Mouse (Mus musculus): ENCODE data around the gene Cirbp. TPM values are rescaled to one million over a fixed set of nuclear protein-coding genes. Genes with fewer than 3 reads are reported as not detected.
A peak's percentile ranks its signal among the peaks of the same experiment; 100 is the strongest.

Gene Cirbp
- total RNA-seq, 2 experiments from 2014 or later: 31.7 to 43.1 TPM

DNA sequence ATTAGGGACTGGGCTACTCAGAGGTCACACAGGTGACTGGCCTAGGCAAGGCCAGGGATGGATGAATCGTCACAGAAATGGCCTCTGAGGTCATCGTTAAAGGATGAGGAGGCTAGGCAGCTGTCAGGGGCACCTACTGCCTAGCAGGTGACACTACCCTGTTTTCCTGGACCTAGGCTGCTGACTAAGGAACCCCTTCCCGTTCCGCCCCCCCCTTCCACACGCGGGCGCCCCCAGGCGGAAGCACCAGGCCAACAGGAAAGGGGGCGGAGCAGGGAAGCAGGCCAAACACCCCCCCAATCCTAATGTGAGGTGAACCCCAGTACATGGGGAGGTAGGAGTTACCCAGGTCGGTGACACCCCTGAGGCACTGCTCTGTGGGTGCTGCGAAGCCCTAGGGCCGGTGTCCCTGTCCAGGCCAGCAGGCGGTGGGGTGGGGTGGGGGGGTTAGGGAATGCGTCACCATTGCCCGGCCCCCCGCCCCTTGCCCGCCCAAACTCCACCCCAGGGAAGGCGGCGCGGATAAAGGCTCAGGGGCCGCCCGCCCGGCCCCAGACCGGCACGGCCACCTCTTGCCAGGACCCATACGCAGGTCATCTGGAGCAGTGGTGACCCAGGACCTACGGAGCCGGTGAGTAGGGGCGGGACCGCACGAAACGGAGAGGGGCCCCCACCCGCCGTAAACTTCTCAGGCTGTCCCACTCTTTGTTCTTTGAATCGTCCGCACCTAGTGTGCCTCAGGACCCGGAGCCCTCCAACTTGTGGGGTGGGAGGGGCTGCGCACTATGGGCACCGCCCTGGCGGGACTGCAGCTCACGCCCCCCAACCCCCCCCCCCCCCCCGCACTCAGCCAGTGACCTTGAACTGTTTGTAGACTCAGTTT, 17.8 kb upstream of the Cirbp start, which contains the start of gene Midn:
Gene Midn (plus strand): TSS at position 554 of the 883 bp plus-strand sequence.
- intact Hi-C loops (cut with DNase I): loop anchor here (10.0 kb wide), 1 partner anchor 293 kb away; the partner anchor contains the start of gene Ptbp1
- DNase-seq (ENCODE audit: low spot score): peak; percentile 85

DNA sequence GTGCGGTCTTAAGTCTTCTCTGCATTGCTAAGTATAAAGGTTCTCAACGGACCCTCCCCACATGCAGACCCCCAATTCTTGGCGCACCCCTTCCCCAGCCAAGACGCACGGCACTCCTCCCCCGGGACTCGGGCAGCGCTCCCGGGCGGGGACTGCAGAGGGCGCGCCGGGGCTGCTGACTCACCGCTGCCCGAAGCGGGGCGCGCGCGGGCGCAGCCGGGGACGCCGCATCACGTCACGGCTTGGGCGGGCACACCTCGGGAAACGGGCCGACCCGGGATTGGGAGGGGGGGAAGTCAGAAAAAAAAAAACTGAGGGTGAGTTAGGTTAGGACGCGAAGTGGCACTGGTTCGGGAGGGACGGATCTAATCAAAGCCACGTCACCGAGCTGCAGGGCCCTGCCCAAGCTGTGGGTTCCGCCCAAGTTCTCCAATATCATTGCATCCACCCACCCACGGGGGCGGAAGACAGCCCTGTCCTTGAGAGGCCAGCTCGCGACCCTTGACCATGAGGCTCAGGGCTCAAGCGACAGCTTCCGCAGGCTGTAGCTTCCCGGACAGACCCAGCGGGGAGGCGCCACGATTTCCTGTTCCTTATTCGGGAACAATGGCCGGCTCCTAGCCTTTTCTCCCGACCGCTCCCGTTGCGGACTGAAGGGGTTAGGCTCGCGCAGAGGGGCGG, 17.0 kb upstream of the Cirbp start:
- intact Hi-C loops (cut with DNase I): loop anchor here (10.0 kb wide), 1 partner anchor 294 kb away; the partner anchor contains the start of gene Ptbp1
- DNase-seq (ENCODE audit: low spot score): peak; percentile 92

DNA sequence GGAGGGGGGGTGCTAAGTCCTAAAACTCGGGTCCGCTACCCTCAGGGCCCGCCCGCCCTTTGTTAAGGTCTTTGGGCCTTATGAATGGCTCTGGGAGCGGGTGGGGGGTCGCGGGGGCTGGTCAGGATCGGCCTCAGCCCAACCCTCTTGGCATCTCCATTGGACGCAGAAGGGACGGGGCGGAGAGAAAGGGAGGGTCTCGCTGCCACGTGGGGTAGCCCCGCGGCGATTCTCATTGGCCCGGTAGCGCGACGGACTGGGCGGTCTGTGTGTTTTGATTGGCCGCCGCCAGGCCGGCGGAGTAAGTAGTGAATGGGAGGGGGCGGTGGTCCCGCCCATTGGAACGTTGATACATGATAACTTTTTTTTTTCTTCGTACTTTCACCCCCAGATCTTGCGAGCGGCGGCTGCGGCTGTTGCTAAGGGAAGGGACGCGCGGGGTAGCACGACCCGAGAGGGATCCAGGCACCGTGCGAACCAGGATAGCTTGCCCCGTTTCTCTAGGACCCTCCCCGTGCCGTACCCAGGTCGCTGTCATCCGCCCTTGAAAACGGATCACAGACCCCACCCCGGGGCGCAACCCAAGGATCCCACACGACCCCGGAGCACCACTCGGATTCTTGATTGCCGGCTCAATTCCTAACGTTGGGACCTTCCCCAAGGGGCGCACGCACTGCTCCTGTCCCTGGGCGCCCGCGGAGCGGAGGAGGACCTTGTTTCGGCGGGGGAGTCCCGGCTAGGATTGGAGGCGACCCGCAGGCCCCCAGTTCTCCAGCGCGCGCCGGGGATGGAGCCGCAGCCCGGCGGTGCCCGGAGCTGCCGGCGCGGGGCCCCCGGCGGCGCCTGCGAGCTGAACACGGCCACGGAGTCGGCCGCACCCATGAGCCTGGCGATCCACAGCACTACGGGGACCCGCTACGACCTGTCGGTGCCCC, 16.2 kb upstream of the Cirbp start:
- intact Hi-C loops (cut with DNase I): loop anchor here (10.0 kb wide), 1 partner anchor 295 kb away; the partner anchor contains the start of gene Ptbp1
- peak; percentile 97 for DNase-seq (ENCODE audit: low spot score)

DNA sequence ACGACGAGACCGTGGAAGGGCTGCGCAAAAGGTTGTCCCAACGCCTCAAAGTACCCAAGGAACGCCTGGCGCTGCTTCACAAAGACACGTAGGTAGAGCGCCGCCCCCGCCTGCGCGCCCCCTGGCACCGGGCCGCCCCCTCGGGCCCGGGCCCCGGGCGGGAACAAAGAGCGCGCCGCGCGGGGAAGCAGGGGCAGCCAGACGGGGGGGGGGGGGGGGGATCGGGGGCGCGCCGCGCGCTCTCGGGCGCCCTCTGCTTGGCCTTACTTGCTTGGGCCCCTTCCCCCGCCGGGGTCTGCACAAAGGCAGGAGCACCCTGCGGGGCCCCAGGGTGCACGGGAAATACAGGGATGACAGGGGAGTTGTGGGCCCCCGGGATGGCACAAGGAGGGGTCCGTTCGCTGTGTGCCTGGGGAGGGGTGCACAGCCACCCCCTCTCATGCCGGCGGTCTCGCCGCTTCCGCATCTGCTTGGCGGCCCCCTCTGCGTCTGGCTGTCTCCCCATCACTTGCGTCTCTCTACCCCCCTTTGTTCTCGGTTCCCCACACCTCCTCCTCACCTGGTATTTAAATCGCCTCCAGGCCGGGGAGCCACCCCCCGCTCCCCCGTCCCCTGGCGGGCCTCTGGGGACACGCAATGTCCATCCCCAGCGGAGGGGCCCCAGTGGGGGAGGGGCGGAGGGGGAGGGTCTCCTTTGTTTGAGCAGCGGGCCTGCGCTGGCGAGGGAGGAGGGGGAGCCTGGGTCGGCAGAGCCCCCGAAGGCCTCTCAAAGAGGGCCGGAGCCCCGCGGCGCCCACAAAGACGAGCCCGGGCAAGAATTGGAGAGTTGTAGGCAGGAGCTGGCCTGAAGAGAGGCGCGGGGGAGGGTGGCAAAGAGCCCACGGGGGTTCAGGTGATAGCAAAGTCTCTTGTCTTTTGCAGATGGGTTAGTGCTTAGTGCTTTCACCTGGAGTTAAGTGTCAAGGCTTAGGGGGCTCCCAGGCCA, 15.3 kb upstream of the Cirbp start:
- intact Hi-C loops (cut with DNase I): no loop called here
- peak; percentile 34 for DNase-seq (ENCODE audit: low spot score)

DNA sequence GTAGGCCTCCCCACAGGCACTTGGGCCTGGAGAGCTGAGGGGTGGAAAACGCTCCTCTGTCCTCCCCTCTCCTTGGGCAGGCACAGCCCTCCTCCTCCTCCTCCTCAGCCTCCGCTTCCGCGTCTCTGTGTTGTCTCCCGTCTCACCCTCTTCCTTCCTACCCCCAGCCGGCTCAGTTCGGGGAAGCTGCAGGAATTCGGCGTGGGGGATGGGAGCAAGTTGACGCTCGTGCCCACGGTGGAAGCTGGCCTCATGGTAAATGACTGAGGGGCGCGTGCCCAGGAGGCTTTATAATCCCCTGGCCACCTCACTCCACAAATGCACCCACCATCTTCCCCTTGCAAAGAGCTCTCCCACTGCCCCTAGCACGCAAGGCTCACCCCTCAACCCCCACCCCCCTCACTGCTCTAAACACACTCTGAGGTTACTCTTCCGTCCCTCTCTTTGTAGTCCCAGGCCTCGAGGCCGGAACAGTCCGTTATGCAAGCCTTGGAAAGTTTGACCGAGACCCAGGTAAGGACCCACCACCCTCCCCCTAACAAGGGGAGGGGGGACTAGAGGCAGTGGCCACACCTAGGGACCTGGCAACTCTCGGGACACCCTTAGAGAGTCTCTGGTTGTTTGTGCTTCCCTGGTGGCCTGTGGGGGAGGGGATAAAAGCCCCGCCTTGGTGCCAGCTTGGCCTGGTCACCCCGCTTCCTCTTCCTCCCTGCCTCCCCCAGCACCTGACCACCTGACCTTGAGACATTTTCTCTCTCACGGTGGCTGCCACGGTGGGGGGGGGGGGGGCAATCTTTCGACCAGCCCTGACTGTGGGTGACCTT, 14.4 kb upstream of the Cirbp start:
- intact Hi-C loops (cut with DNase I): no loop called here
- peak; percentile 63 for DNase-seq (ENCODE audit: low spot score)

DNA sequence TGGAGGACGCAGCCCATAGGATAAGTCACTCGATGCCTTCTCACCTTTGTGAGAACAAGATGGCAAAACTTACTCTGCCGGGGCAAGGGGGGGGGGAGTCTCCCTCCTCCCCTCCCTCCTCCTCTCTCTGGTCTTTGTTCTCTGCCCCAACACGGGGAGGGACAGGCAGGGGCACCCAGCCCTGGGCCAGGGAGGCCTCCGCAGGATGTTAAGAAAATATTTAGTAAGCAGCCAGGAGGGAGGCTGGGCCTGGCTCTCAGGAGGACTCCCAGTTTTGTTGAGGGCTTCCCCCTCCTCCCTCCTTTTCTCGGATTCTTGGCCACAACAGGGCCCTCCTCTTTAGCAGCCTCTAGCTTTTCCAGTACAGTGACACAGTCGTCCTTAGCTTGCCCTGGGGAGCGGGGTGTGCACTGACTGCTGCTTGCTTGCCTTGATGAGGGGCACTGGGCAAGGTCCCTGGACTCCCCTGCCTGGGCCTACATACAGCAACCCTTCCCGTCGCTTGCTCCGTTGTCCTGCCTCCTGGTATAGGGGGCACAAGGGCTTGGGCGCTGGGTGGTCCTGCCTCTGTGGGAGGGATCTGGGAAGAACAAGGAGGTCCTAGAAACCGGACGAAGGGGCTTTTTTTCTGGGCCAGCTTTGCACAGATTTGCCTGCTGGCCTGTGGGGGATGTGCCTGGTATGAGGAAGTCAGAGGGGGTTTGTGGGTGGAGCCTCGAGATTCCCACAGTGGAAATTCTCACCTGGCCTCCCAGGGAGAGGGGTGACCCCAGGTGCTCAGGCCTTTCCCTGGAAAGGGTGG, 13.5 kb upstream of the Cirbp start:
- intact Hi-C loops (cut with DNase I): no loop called here
- peak; percentile 63 for DNase-seq (ENCODE audit: low spot score)

DNA sequence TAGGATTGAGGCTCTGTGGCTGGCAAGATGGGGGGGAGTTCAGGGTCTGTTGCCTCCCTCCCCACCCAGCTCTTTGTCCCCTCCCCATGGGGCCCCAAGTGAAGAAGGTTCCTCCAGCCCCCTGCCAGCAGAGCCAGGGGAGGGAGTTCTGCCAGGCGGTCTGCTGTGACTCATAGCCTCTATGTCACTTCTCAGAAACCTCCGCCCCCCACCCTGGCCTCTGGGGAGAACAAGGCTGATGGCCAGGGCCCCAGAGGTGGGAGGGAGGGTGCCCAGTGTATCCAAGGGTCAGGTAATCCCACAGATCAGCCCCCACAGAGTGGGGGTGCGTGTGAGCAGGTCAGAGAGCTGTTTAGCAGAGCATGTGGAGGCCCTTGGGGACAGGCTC, 12.9 kb upstream of the Cirbp start:
- peak; percentile 38 for DNase-seq (ENCODE audit: low spot score)
- intact Hi-C loops (cut with DNase I): no loop called here

DNA sequence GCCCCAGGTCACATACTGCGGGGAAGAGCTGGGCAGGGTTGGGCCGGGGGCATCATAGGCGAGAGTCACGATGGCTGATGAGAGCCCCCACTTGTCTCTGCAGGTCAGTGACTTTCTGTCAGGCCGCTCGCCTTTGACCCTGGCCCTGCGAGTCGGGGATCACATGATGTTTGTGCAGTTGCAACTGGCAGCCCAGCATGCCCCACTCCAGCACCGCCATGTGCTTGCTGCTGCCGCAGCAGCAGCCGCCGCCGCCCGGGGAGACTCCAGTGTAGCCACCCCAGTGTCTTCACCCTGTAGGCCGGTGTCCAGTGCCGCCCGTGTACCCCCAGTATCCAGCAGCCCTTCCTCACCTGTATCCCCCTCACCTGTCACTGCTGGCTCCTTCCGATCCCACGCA, 12.1 kb upstream of the Cirbp start:
- intact Hi-C loops (cut with DNase I): no loop called here
- DNase-seq (ENCODE audit: low spot score): no peak

DNA sequence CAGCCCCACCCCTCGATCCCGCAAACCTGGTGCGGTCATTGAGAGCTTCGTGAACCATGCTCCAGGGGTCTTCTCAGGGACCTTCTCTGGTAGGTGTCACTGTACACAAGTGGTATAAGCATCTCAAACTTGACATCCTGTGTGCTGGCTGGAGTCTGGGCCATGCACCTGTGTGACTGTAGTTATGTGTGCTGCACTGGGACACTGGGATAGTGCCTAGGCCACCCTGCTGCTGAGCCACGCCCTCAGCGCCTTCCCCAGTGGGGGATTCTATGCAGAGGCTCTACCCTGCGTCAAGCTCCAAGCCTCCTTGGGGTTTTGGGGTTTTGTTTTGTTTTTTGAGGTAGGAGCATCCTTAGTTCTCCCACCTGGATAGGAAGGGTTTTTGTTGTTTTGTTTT, 11.4 kb upstream of the Cirbp start:
- intact Hi-C loops (cut with DNase I): no loop called here
- no peak for DNase-seq (ENCODE audit: low spot score)

DNA sequence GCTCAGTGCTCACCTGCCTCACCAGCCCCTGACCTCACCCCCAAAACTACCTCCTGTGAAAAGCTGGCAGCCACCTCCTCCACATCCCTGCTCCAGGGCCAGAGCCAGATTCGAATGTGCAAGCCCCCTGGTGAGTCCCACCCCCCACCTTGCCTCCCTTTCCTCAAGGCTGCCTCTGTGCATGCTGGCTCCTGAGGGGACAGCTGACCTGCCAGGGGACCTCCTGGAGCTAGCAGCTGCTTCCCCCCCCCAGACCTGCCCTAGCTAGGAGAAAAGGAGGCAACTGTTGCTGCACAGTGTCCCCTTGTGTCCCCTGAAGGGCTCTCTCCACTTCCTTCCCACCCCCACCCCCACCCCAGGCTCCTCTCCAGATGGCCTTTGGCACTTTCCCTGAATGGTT, 10.5 kb upstream of the Cirbp start:
- DNase-seq (ENCODE audit: low spot score): no peak
- intact Hi-C loops (cut with DNase I): no loop called here

DNA sequence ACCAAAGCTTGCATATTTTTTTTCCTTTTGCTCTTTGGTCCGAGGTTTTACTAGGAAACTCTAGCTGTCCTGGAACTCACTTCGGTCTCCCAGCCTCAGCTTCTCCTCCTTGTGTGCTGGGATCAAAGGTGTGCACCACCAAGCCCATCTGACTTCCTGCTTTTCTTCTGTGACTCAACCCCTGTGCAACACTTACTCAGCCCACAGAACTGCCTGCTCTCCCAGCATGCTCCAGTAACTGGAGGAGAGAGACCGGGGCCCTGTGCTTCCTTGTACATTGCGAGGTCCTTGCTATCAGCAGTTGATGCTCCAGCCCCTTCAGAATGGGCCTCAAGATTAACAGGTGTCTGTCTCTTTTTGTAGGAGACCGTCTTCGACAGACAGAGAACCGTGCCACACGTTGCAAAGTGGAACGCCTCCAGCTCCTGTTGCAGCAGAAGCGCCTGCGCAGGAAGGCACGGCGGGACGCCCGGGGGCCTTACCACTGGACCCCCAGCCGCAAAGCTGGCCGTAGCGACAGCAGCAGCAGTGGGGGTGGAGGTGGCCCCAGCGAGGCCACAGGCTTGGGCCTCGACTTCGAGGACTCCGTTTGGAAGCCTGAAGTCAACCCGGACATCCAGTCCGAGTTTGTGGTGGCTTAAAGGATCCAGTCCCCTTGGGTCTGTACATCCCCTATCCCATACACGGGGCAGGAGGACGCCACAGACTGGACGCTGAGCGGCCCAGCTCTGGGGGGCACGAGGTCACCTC, 9.6 kb upstream of the Cirbp start:
- intact Hi-C loops (cut with DNase I): no loop called here
- no peak for DNase-seq (ENCODE audit: low spot score)

DNA sequence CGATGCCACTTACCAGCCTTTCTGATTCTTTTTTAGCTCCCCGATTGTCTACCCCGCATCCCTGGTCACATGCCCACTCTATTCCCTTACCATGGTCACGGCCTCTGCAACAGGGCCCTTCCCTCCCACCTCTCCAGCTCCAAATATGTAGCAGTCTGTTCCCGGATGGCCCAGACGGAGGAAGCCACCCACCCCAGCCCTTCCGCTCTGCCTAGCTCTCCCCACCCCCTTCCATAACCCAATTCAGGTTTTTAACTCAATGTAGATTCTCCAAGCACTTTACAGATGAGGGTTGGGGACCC, 9.1 kb upstream of the Cirbp start:
- intact Hi-C loops (cut with DNase I): no loop called here
- DNase-seq (ENCODE audit: low spot score): no peak

DNA sequence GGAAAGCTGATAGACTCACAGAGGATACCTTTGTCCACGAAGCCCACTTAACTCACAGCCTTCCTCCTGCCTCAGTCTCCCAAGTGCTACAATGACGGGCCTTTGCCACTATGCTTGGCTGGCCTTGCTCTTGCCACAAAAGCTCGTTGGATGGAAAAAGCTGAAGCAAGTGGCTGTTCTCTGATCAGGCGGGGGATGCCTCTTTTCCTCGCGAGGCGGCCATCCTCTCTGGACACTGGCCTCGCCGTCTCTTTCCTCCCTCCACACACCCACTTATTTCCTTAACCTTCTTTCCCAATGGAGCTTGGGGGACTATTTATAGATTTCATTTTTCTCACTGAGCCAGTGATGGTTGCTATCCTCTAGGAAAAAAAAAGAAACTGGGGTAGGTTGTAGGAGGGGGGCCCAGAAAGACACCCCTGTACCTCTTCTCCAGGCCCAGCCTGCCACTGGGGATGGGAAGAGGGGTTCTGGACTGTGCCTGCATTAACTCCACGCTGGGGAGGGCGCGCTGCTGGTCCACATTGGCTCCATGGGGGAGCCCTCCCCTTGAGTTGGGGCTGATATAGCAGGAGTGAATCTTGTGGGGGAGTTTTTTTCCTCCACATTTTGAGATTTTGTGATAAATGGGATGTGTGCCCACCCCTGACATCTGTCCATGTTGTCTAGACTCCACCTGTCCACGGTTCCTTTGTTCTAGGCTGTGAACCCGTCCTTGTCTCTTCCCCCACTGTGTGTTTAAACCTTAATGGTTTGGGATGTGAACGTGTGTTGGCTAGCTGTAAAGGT, 8.4 kb upstream of the Cirbp start:
- DNase-seq (ENCODE audit: low spot score): no peak
- intact Hi-C loops (cut with DNase I): no loop called here

DNA sequence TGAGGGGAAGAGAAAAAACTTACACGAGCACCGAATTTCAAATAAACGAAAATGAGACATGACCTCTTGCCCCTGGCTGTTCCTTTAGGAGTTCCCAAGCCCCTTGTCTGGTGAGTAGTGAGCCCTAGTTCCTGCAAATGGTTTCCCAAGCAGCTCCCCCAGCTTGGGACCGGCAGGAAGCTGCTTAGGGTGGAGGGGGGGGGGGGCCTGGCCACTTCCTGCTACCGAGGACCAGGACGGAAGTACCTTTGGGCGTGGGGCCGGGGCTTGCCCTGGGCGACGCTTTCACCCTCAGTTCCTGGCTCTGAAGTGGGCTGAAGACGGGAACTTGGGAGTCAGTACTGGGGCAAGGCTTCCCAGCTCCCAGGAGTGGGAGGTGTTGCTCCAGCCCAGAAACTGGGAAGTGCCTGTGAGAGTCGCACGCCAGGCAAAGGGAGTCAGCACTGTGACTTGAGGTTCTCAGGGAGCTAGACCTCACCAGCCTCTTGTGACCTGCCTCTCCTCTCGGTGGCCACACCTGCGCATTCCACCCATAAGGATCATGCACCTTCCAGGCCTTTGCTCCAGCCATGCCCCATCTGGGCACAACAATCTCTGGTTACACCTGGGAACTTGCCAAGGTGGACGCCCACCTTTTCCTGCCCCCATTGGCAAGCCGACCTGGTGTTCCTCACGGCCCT, 7.3 kb upstream of the Cirbp start:
- peak; percentile 81 for DNase-seq (ENCODE audit: low spot score)

DNA sequence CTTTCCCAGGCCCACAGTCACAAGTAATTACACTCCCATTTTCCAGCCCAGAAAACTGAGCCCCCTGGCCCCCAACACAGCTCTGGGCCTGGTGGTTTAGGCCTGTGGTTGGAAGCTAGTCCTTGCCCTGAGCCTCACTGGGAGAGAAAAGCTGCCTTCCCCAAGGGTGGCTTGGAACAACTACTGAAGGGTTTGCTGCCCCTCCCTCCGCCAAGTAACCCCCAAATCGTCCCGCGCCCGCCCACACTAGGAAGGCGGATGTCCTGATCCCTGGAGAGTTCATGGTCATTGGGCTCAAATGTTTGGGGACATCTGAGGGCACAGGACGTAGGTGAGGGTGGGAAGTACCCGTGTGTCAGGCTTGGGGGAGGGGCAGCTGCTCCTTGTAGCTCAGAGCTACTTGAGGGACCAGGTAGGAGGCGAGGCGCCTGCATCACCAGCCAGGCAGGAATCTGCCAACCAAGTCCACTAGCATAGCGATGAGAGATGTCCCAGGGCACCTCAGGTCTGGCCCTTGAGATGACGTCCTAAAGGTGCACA, 6.7 kb upstream of the Cirbp start:
- intact Hi-C loops (cut with DNase I): no loop called here
- peak; percentile 51 for DNase-seq (ENCODE audit: low spot score)

More for the DNA sequence above, 7.3 kb upstream of the Cirbp start:
- intact Hi-C loops (cut with DNase I): no loop called here
